Comparison of ENCODE assay signal across 8 mouse cellular contexts in genomic region chr8:34392981-34393828, GRCm38 (mm10).
DNase-seq lines count a peak whose midpoint lies in the region.

No protein-coding gene starts in this region.

- intact Hi-C loops in heart, postnatal 10 days (cut with DNase I) = no loop called here

- peak; percentile 27 for DNase-seq in heart, adult 8-10 months (ENCODE audit: low spot score)
- DNase-seq in heart, postnatal 4 days = no peak
- DNase-seq in heart, postnatal 10 days = peak; percentile 29 to 39
- peak; percentile 49 to 88 for DNase-seq in left cerebral cortex, adult 8-10 months (ENCODE audit: low spot score in 2 of 2)
- peak; percentile 29 for DNase-seq in right cerebral cortex, postnatal 14 days
- no peak for DNase-seq in adrenal gland, adult (ENCODE audit: inconsistent age in 2 of 2, low spot score in 1 of 2)
- no peak for DNase-seq in lung, postnatal 14 days
- DNase-seq in natural killer cell, adult 2 months (ENCODE audit: low spot score in 2 of 2) = no peak

Comparison
In these comparisons a context has a peak if more than half of its experiments do, and no peak if none do; other contexts are left out.
1. DNase-seq: peak in heart, adult 8-10 months (single experiment), heart, postnatal 10 days (2 of 2), left cerebral cortex, adult 8-10 months (2 of 2) and right cerebral cortex, postnatal 14 days (single experiment); none in heart, postnatal 4 days (single experiment), adrenal gland, adult (0 of 2), lung, postnatal 14 days (single experiment) and natural killer cell, adult 2 months (0 of 2).